Mouse (Mus musculus) E14TG2a.4 (cell line): ENCODE data around the gene Rpl29.
A peak's percentile ranks its signal among the peaks of the same experiment; 100 is the strongest.

Source experiments
- H3K27me3 ChIP-seq: 2 replicates; pipeline ENCODE4 v1.6.1; 2014; ENCODE audit warnings: low read length, control low read depth; ENCODE audit not compliant: insufficient read depth
- H3K36me3 ChIP-seq: 2 replicates; pipeline ENCODE4 v1.6.1; 2014; ENCODE audit warnings: low read length, control low read depth; ENCODE audit not compliant: insufficient read depth
- H3K4me1 ChIP-seq: replicated peaks from 2 replicates; pipeline ENCODE4 v1.6.1; 2014; ENCODE audit warnings: low read depth, low read length, control low read depth
- H3K4me3 ChIP-seq: replicated peaks from 2 replicates; pipeline ENCODE4 v1.5.1; 2014; ENCODE audit warnings: mild to moderate bottlenecking, low read length
- H3K9me3 ChIP-seq: 2 replicates; pipeline ENCODE4 v1.6.1; 2014; ENCODE audit warnings: low read length, control low read depth
- CTCF ChIP-seq: conservative IDR thresholded peaks from 2 replicates; pipeline ENCODE4 v1.5.1; 2014; ENCODE audit warnings: low read length
- NANOG ChIP-seq: IDR thresholded peaks from 2 replicates; pipeline ENCODE4 v1.6.1; 2014; ENCODE audit warnings: borderline replicate concordance, low read length, mixed read lengths
- POU5F1 ChIP-seq: IDR thresholded peaks from 2 replicates; pipeline ENCODE4 v1.6.1; 2014; ENCODE audit warnings: low read length, borderline replicate concordance

Gene Rpl29

DNA sequence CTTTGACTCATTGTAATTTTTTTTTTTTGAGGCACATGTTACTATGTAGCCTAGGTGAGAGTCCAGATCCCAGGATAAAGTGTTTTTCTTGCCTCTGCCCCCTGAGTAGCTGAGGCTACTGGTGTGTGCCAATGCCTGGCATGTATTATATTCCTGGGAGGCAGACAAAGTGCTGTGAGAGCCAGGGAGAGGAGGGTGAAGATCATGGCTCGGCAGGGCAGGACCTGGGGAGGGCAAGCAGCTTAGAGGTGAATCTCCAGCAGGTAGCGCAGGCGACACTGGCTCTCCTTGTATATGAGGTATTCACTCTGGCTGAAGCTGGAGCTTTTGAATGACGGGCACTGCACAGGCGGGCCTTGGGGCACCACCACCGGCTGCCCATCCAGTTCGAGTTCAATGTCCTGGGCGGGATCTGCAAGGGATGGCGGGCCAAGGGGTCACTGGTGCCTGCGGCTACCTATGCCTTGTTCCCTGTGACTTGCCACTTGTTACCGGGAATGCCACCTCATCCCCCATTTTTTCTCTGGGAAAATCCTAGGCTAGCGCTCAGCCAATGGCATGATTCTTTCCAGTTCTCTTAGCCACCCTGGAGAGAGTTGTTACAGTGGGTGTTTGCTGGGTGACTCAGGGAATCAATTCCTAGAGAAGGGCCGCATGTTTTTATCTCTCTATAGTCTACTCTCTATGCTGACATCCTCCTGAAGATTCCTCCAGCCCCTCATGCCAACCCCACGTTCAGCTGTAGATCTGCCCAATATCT lies 41.9 kb downstream of the Rpl29 start:
- Histone ChIP-seq H3K4me3 (peak overlapping the region; percentile 69), H3K27me3 (peaks cover 9% of the 10 kb centered on the region), H3K9me3 (no peaks in the 10 kb centered on the region), H3K4me1 (peaks cover 67% of the 10 kb centered on the region), H3K36me3 (no peaks in the 10 kb centered on the region)
- TF ChIP-seq POU5F1 = no peak
- TF ChIP-seq NANOG = no peak
- no peak for TF ChIP-seq CTCF

DNA sequence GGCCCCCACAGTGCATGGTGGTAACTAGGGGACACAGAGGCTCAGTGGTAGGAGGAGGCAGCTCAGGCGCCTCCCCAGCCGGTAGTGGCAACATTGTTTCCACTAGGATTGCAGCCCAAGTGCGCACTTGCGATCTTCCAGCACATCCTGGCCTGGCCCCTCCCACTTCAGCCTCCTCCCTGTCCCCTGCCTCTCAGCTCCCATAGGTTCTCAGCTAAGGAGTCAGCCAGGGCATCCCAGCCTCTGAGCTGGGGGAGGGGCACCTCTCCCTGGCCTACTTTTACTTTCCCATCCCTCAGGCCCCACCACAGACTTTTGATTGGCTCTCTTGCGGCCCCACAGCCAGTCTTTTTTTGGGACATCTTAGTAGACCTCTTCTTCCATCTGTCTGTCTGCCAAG lies 42.6 kb downstream of the Rpl29 start:
- Histone ChIP-seq H3K27me3 (peaks cover 3% of the 10 kb centered on the region), H3K36me3 (no peaks in the 10 kb centered on the region), H3K9me3 (no peaks in the 10 kb centered on the region), H3K4me3 (peak overlapping the region; percentile 69), H3K4me1 (peaks cover 71% of the 10 kb centered on the region)
- TF ChIP-seq CTCF = no peak
- TF ChIP-seq NANOG = no peak
- TF ChIP-seq POU5F1 = no peak

DNA sequence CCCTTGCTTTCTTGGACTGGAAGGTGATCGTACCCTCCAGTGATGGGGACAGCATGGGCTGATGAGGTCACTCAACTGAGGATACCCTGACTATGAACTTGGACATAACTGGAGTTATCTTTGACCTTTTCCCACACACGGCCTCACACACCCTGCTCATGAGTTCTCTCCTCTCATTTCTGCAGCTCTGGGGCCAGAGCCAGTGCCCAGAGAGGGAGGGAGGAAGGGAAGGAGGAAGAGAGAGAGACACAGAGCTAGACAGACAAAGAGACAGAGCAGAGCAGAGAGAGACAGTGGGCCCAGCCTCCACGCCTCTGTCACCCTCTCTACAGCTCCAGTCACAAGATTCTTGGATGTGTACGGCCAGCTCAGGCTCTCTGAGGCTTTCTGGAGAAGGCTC lies 43.1 kb downstream of the Rpl29 start:
- peaks cover 71% of the 10 kb centered on the region for H3K4me1 ChIP-seq

DNA sequence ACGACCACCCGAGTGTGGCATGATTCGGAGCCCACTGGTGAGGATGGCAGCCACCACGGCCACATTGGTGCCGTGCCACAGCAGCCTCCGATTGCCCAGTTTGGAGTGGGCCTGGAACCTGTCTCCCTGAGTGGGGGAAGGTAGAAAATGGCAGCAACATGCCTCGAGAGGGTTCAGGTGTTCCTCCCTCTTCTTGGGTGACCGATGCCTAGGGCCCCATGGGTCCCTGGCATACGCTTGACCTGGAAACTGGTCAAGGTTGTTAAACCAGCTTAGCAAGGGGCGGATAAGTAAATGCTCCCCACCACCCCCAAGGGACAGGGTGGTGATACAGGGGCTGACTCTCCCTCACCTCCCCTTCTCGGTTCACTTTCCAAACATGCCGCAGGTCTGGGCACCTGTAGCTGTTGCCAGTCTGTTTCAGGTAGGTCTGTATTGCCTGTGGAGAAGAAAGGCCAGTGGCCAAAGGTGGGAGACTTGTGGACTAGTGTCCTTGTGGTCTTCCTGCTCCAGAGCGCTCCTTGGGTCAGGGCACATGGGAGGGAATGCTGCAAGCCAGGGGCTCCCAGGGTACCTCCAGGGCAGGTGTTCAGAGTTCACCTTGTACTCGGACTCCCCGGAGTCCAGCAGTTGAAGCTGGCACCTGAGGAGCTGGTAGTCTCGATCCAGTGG lies 44.0 kb downstream of the Rpl29 start:
- Histone ChIP-seq H3K9me3 (no peaks in the 10 kb centered on the region), H3K27me3 (no peaks in the 10 kb centered on the region), H3K4me3 (no peak overlapping the region), H3K36me3 (no peaks in the 10 kb centered on the region), H3K4me1 (peaks cover 77% of the 10 kb centered on the region)
- TF ChIP-seq POU5F1 (no peak), NANOG (no peak), CTCF (no peak)

More for the DNA sequence above, 43.1 kb downstream of the Rpl29 start:
- H3K9me3 ChIP-seq = no peaks in the 10 kb centered on the region
- H3K4me3 ChIP-seq = no peak overlapping the region
- H3K36me3 ChIP-seq = no peaks in the 10 kb centered on the region
- TF ChIP-seq CTCF (no peak), POU5F1 (no peak), NANOG (no peak)
- no peaks in the 10 kb centered on the region for H3K27me3 ChIP-seq

DNA sequence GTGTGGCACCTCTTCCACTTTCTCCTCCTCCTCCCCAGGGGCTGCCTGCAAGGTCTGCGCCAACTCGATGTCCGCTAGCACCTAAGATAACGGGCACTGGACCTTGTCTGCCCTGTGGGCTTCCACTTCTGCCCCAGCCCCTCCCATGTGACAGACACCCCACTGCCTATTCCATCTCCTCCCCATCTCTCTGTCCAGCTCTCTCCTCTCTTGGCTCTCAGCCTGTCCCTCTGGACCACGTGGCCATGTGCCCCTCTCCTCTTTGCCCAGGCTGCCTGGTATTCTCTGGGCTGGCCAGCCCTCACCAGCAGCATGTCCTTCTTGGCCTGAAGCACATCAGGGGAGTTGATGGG lies 44.5 kb downstream of the Rpl29 start:
- Histone ChIP-seq H3K4me1 (peaks cover 81% of the 10 kb centered on the region), H3K9me3 (no peaks in the 10 kb centered on the region), H3K36me3 (0 out of 2 replicates have a peak, but pooled peaks cover 2% of the 10 kb centered on the region), H3K27me3 (no peaks in the 10 kb centered on the region), H3K4me3 (no peak overlapping the region)
- TF ChIP-seq NANOG (no peak), POU5F1 (no peak), CTCF (no peak)

- Histone ChIP-seq H3K4me3 (0 out of 2 replicates have a peak overlapping the region, but pooled peaks have one; percentile 13), H3K27me3 (no peaks in the 10 kb centered on the region), H3K4me1 (peaks cover 82% of the 10 kb centered on the region), H3K9me3 (no peaks in the 10 kb centered on the region), H3K36me3 (peaks cover 9% of the 10 kb centered on the region)
- no peak for TF ChIP-seq POU5F1
- peak; percentile 61 for TF ChIP-seq CTCF
- TF ChIP-seq NANOG = no peak
Measured at GRCm38 (mm10) chr9:106474456-106474855, 45.2 kb downstream of the Rpl29 start.

DNA sequence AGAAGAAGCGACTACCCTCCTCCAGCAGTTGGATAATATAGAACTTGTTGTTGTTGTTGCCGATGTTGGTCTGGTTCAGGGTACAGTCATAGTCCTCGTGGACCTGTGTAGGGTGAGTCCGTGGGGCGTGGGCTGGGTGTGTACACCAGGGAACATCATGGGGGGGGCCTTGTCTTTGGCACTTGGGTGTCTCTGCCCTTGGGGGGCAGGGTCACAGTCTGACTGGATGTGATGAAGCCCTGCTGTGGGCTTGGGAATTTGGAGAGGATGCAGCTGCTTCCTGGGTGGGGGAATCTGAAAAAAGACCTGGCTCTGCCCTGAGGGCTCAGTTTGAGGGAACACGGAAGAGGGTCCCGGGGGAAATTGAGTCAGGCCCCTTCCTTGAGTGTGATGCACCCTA lies 45.8 kb downstream of the Rpl29 start:
- no peak for TF ChIP-seq POU5F1
- no peak for TF ChIP-seq NANOG
- no peak for TF ChIP-seq CTCF
- H3K4me3 ChIP-seq = peak overlapping the region; percentile 52
- peaks cover 15% of the 10 kb centered on the region for H3K36me3 ChIP-seq
- peaks cover 82% of the 10 kb centered on the region for H3K4me1 ChIP-seq
- H3K27me3 ChIP-seq = no peaks in the 10 kb centered on the region
- H3K9me3 ChIP-seq = no peaks in the 10 kb centered on the region

DNA sequence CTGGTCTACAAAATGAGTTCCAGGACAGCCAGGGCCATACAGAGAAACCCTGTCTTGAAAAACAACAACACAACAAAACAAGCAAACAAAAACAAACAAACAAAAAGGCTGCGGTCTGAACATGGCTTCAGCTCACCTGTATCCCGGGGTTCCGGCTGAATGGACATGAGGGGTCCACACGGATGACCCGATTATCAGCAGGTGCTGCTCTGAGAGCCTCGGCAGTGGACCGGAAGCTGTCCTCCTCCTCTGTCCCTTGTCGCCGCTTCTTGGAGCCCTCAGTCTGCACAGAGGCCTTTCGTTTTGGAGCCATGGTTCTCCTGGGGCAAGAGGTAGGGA lies 46.4 kb downstream of the Rpl29 start, which contains the start of gene Rrp9:
Gene Rrp9, plus strand, starts transcription at position 301 of the 339 bp plus-strand sequence.
- Histone ChIP-seq H3K27me3 (no peaks in the 10 kb centered on the region), H3K4me1 (peaks cover 87% of the 10 kb centered on the region), H3K36me3 (peaks cover 21% of the 10 kb centered on the region), H3K4me3 (peak within 1 kb of the TSS; percentile 52), H3K9me3 (no peaks in the 10 kb centered on the region)
- TF ChIP-seq NANOG = no peak
- TF ChIP-seq CTCF = no peak
- no peak for TF ChIP-seq POU5F1
